Mouse (Mus musculus) liver, embryonic 14.5 days (tissue): ENCODE data around the gene Bpifb1. TPM values are rescaled to one million over a fixed set of nuclear protein-coding genes. Genes with fewer than 3 reads are reported as not detected.
"Not testable (repeated sequence)": the region's sequence is repeated elsewhere in the genome, so short reads cannot be mapped to it uniquely, and the experiment has no call there.

Experiments used
- ATAC-seq: fragments of 200-750 bp; cut with Nextera tagmentation; 2 replicates; pipeline ENCODE4 v1.8.0; 2017; ENCODE audit warnings: moderate number of reproducible peaks, mild to moderate bottlenecking, moderate library complexity; ENCODE audit not compliant: insufficient read depth
- DNase-seq, 3 experiments: peaks; one replicate each; pipeline ENCODE4 v3.0.0-alpha.2; 2012 to 2013; ENCODE audit warnings: low read depth in 3 of 3, low spot score in 3 of 3
- H3K27ac ChIP-seq: fragments of 300-500 bp; sonication (generic); 2 replicates; pipeline ENCODE4 v1.5.1; 2014; ENCODE audit warnings: moderate library complexity, mild to moderate bottlenecking, control low read depth, inconsistent platforms
- H3K27me3 ChIP-seq: fragments of 300-500 bp; sonication (generic); 2 replicates; pipeline ENCODE4 v1.6.1; 2014; ENCODE audit warnings: mild to moderate bottlenecking, low read length, moderate library complexity; ENCODE audit not compliant: control insufficient read depth, insufficient read depth
- H3K36me3 ChIP-seq: fragments of 300-500 bp; sonication (generic); replicated peaks from 2 replicates; pipeline ENCODE4 v1.6.1; 2014; ENCODE audit warnings: low read depth; ENCODE audit not compliant: control insufficient read depth, insufficient read depth
- H3K4me1 ChIP-seq, 2 experiments: fragments of 200-500 bp in 1 of 2; fragments of 300-500 bp in 1 of 2; sonication (generic) in 1 of 2; replicated peaks; 2 replicates each; pipeline ENCODE4 v1.6.1; 2012 to 2014; ENCODE audit warnings: antibody characterized with exemption in 1 of 2, inconsistent platforms in 1 of 2, low read length in 1 of 2; ENCODE audit not compliant: control insufficient read depth in 2 of 2, insufficient read depth in 2 of 2
- H3K4me2 ChIP-seq: fragments of 300-500 bp; sonication (generic); 2 replicates; pipeline ENCODE4 v1.6.1; 2014; ENCODE audit warnings: low read depth, mild to moderate bottlenecking, control low read depth, moderate library complexity
- H3K4me3 ChIP-seq, 2 experiments: fragments of 200-500 bp in 1 of 2; fragments of 300-500 bp in 1 of 2; sonication (generic) in 1 of 2; 2 replicates each; pipeline ENCODE4 v1.5.1; 2012 to 2014; ENCODE audit warnings: low read depth in 2 of 2, low read length in 2 of 2, mild to moderate bottlenecking in 2 of 2, control low read depth in 1 of 2, inconsistent platforms in 1 of 2, moderate library complexity in 1 of 2; ENCODE audit not compliant: insufficient read depth in 1 of 2
- H3K9ac ChIP-seq: fragments of 300-500 bp; sonication (generic); replicated peaks from 2 replicates; pipeline ENCODE4 v1.6.1; 2014; ENCODE audit warnings: mild to moderate bottlenecking, control low read depth, moderate library complexity
- H3K9me3 ChIP-seq: fragments of 300-500 bp; sonication (generic); 2 replicates; pipeline ENCODE4 v1.6.1; 2016; ENCODE audit warnings: low read length, mixed read lengths; ENCODE audit not compliant: control insufficient read depth
- CTCF ChIP-seq: IDR thresholded peaks from 2 replicates; pipeline ENCODE4 v1.5.1; 2016; ENCODE audit warnings: antibody characterized with exemption, low read depth, control low read depth
- EP300 ChIP-seq: IDR thresholded peaks from 2 replicates; pipeline ENCODE4 v1.6.1; 2016; ENCODE audit warnings: antibody characterized with exemption, low read depth
- WGBS: fragments of 180-500 bp; shearing (Covaris S2); extraction: QIAGEN DNeasy Blood & Tissue Kit; methylation state at CpG from one replicate; pipeline ENCODE4 v1.1.7; 2014; ENCODE audit not compliant: insufficient replicate concordance; 5-methylcytosine and 5-hydroxymethylcytosine counted together
- polyA plus RNA-seq, 2 experiments: library from polyadenylated mRNA; depleted of rRNA in 1 of 2; stranded (reverse) in 1 of 2; unstranded in 1 of 2; fragments of >200 nt; fragmentation: Nextera tagmentation in 1 of 2; extraction: Ambion mirVana in 1 of 2; gene quantifications; 2 replicates each; pipeline versions ENCODE4 v1.2.1 to v1.2.3; 2012 to 2014

Gene Bpifb1
- polyA plus RNA-seq, 2 experiments, result 0.21 to 0.33 TPM

DNA sequence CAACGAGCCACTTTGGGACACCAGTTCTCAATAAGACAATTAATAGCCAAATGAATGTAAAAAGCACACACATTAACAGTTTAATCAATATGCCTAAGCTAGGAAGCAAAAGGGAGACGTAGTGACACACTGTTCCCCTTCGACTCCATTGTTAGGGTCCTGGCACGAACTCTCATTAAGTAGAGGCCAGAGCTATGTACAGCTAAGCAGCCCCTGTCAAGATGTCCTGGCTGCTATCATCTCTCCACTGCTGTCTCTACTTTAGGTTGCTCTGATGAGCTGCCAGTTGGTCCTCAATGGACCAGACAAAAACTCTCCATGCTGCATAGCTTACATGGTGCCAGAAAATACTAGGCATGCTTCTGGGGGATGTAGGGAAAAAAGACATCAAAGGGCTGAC is 65.2 kb downstream of the Bpifb1 start:
- no peaks in the 10 kb centered on the region for H3K27me3 ChIP-seq
- DNase-seq, result no peak
- ATAC-seq, result no peak

DNA sequence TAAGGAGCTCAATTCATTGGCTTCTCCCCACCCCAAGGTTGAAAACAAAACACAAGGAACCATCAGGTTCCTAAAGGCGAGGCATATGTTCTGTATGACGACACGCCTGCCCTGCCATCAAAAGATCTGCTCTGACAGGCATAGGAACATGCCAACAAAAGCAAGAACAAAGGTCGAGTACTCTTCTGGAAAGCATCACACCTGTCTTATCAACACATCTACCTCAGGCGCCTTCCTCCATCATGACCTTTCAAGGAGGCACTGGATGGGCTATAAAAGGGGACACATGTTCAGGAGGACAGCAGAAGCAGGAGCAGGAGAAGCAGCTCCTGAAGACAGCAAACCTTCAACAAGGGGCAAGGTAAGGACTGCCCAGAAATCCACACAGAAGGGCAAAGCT is 66.9 kb downstream of the Bpifb1 start, which contains the start of gene Bpifb9a:
TSS of gene Bpifb9a (plus strand) at position 301 of the 400 bp plus-strand sequence.
- not testable (repeated sequence) for H3K9ac ChIP-seq, ATAC-seq, H3K4me1 ChIP-seq, H3K36me3 ChIP-seq, H3K4me3 ChIP-seq, DNase-seq, H3K27me3 ChIP-seq, H3K9me3 ChIP-seq, H3K27ac ChIP-seq, H3K4me2 ChIP-seq
- 46% methylated on average over 5 of the region's 5 CpGs for WGBS

More for the DNA sequence above, 65.2 kb downstream of the Bpifb1 start:
- WGBS, result 50% methylated on average over 4 of the region's 4 CpGs
- no peaks in the 10 kb centered on the region for H3K4me1 ChIP-seq
- no peaks in the 10 kb centered on the region for H3K36me3 ChIP-seq
- H3K4me2 ChIP-seq, result no peak overlapping the region
- H3K27ac ChIP-seq, result no peak overlapping the region
- H3K9ac ChIP-seq, result no peak overlapping the region
- H3K9me3 ChIP-seq, result no peaks in the 10 kb centered on the region
- TF ChIP-seq EP300, result no peak
- no peak for TF ChIP-seq CTCF
- no peak overlapping the region for H3K4me3 ChIP-seq

DNA sequence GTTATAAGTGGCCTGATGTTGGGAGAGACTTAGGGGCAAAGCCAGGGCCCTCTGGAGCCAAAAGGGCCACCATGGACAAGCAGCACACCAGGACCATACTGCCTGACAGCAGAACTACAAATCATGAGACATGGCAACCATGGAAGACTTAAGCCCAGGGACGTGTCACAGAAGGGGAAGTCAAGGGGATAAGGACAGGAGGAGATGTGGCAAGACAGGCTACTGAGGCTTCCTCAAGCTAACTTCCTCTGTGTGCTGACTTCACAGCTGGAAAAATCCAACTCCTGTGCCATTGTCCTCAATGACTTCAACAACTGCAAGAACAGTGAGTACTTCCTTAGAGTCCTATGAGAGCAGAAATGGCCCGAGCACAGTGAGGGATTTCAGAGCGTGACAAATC is 73.8 kb downstream of the Bpifb1 start:
- H3K36me3 ChIP-seq, H3K9ac ChIP-seq, H3K9me3 ChIP-seq, DNase-seq, H3K4me1 ChIP-seq, H3K4me2 ChIP-seq, ATAC-seq, H3K27ac ChIP-seq, H3K27me3 ChIP-seq, H3K4me3 ChIP-seq: not testable (repeated sequence)
- WGBS, result 51% methylated on average over 2 of the region's 3 CpGs

Other genes starting within 250 kb of the Bpifb1 start
- not detected in 2 replicates for gene Bpifa6, start 215.9 kb upstream of the Bpifb1 start, polyA plus RNA-seq (2012; rRNA removed)
- gene Bpifa6, start 215.9 kb upstream of the Bpifb1 start, polyA plus RNA-seq (2014; fragmentation: Nextera tagmentation; extraction: Ambion mirVana), result not detected in 2 replicates
- gene Bpifa2, start 182.6 kb upstream of the Bpifb1 start, polyA plus RNA-seq (2012; rRNA removed), result not detected in 2 replicates
- gene Bpifa2, start 182.6 kb upstream of the Bpifb1 start, polyA plus RNA-seq (2014; fragmentation: Nextera tagmentation; extraction: Ambion mirVana), result not detected in 2 replicates
- not detected in 2 replicates for gene Bpifa3, start 60.5 kb upstream of the Bpifb1 start, polyA plus RNA-seq (2012; rRNA removed)
- gene Bpifa3, start 60.5 kb upstream of the Bpifb1 start, polyA plus RNA-seq (2014; fragmentation: Nextera tagmentation; extraction: Ambion mirVana), result not detected in 2 replicates
- 0.06 TPM in 1 of 2 replicates, not detected in the other for gene Bpifa1, start 47.9 kb upstream of the Bpifb1 start, polyA plus RNA-seq (2012; rRNA removed)
- 0.14 TPM in 1 of 2 replicates, not detected in the other for gene Bpifa1, start 47.9 kb upstream of the Bpifb1 start, polyA plus RNA-seq (2014; fragmentation: Nextera tagmentation; extraction: Ambion mirVana)
- 0.04 TPM in 1 of 2 replicates, not detected in the other for gene Bpifa5, start 28.2 kb upstream of the Bpifb1 start, polyA plus RNA-seq (2012; rRNA removed)
- not detected in 2 replicates for gene Bpifa5, start 28.2 kb upstream of the Bpifb1 start, polyA plus RNA-seq (2014; fragmentation: Nextera tagmentation; extraction: Ambion mirVana)
- not detected in 2 replicates for gene Bpifb5, start 32.9 kb downstream of the Bpifb1 start, polyA plus RNA-seq (2012; rRNA removed)
- not detected in 2 replicates for gene Bpifb5, start 32.9 kb downstream of the Bpifb1 start, polyA plus RNA-seq (2014; fragmentation: Nextera tagmentation; extraction: Ambion mirVana)
- gene Bpifb9a, start 67.0 kb downstream of the Bpifb1 start, polyA plus RNA-seq (2012; rRNA removed), result not detected in 2 replicates
- not detected in 2 replicates for gene Bpifb9a, start 67.0 kb downstream of the Bpifb1 start, polyA plus RNA-seq (2014; fragmentation: Nextera tagmentation; extraction: Ambion mirVana)
- gene Bpifb9b, start 116.4 kb downstream of the Bpifb1 start, polyA plus RNA-seq (2012; rRNA removed), result not detected in 2 replicates
- not detected in 2 replicates for gene Bpifb9b, start 116.4 kb downstream of the Bpifb1 start, polyA plus RNA-seq (2014; fragmentation: Nextera tagmentation; extraction: Ambion mirVana)
- 7.5 and 10.0 TPM in 2 replicates for gene Cdk5rap1, start 182.2 kb downstream of the Bpifb1 start, polyA plus RNA-seq (2012; rRNA removed)
- gene Cdk5rap1, start 182.2 kb downstream of the Bpifb1 start, polyA plus RNA-seq (2014; fragmentation: Nextera tagmentation; extraction: Ambion mirVana), result 4.2 and 9.5 TPM in 2 replicates
- 1.5 and 1.6 TPM in 2 replicates for gene Snta1, start 217.3 kb downstream of the Bpifb1 start, polyA plus RNA-seq (2012; rRNA removed)
- gene Snta1, start 217.3 kb downstream of the Bpifb1 start, polyA plus RNA-seq (2014; fragmentation: Nextera tagmentation; extraction: Ambion mirVana), result 0.64 and 0.70 TPM in 2 replicates
- gene Cbfa2t2, start 245.7 kb downstream of the Bpifb1 start, polyA plus RNA-seq (2012; rRNA removed), result 3.2 and 4.1 TPM in 2 replicates
- 5.3 and 5.8 TPM in 2 replicates for gene Cbfa2t2, start 245.7 kb downstream of the Bpifb1 start, polyA plus RNA-seq (2014; fragmentation: Nextera tagmentation; extraction: Ambion mirVana)